Mouse (Mus musculus) E14TG2a.4 (cell line): Measurements from ENCODE around the gene Cacng2.

Experiments
- H3K27me3 ChIP-seq: 2 replicates; pipeline ENCODE4 v1.6.1; 2014; ENCODE audit warnings: low read length, control low read depth; ENCODE audit not compliant: insufficient read depth
- H3K36me3 ChIP-seq: 2 replicates; pipeline ENCODE4 v1.6.1; 2014; ENCODE audit warnings: low read length, control low read depth; ENCODE audit not compliant: insufficient read depth
- H3K4me1 ChIP-seq: replicated peaks from 2 replicates; pipeline ENCODE4 v1.6.1; 2014; ENCODE audit warnings: low read depth, low read length, control low read depth
- H3K4me3 ChIP-seq: replicated peaks from 2 replicates; pipeline ENCODE4 v1.5.1; 2014; ENCODE audit warnings: mild to moderate bottlenecking, low read length
- H3K9me3 ChIP-seq: 2 replicates; pipeline ENCODE4 v1.6.1; 2014; ENCODE audit warnings: low read length, control low read depth
- CTCF ChIP-seq: conservative IDR thresholded peaks from 2 replicates; pipeline ENCODE4 v1.5.1; 2014; ENCODE audit warnings: low read length
- NANOG ChIP-seq: IDR thresholded peaks from 2 replicates; pipeline ENCODE4 v1.6.1; 2014; ENCODE audit warnings: borderline replicate concordance, low read length, mixed read lengths
- POU5F1 ChIP-seq: IDR thresholded peaks from 2 replicates; pipeline ENCODE4 v1.6.1; 2014; ENCODE audit warnings: low read length, borderline replicate concordance

The Cacng2 gene

DNA sequence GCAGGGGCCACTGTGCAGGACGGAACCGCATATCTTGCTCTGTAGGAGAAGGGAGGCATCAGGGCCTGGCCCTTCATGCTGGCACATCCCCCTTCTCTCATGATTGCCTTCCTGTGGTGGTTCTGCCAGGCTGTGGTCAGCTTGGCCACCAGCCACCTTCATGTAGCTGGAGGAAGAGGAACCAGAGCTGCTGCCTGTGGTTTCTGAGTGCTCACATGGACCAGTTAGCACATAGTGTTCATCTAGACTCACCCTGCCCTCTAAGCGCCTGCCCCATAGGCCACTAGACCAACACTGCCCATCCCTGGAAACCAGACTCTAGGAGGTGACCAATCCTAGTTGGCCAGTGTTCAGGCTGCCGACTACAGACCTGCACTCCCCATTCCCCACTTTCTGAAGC is 174.1 kb downstream of the Cacng2 start:
- no peaks in the 10 kb centered on the region for H3K27me3 ChIP-seq
- peaks cover 95% of the 10 kb centered on the region for H3K36me3 ChIP-seq
- no peaks in the 10 kb centered on the region for H3K9me3 ChIP-seq
- no peaks in the 10 kb centered on the region for H3K4me1 ChIP-seq
- no peak for TF ChIP-seq NANOG
- TF ChIP-seq CTCF = no peak
- TF ChIP-seq POU5F1 = no peak
- no peak overlapping the region for H3K4me3 ChIP-seq
